Mouse (Mus musculus) thymus, postnatal 4 days (tissue): Measurements from ENCODE around the gene Mitf.

Experiments
- DNase-seq: peaks from one replicate; pipeline ENCODE4 v3.0.0; 2021

The Mitf gene

GRCm38 (mm10) chr6:97826642-97827275 is 19.9 kb downstream of the Mitf start:
- DNase-seq = no peak

GRCm38 (mm10) chr6:97828021-97828420 is 21.2 kb downstream of the Mitf start:
- DNase-seq = no peak

DNA sequence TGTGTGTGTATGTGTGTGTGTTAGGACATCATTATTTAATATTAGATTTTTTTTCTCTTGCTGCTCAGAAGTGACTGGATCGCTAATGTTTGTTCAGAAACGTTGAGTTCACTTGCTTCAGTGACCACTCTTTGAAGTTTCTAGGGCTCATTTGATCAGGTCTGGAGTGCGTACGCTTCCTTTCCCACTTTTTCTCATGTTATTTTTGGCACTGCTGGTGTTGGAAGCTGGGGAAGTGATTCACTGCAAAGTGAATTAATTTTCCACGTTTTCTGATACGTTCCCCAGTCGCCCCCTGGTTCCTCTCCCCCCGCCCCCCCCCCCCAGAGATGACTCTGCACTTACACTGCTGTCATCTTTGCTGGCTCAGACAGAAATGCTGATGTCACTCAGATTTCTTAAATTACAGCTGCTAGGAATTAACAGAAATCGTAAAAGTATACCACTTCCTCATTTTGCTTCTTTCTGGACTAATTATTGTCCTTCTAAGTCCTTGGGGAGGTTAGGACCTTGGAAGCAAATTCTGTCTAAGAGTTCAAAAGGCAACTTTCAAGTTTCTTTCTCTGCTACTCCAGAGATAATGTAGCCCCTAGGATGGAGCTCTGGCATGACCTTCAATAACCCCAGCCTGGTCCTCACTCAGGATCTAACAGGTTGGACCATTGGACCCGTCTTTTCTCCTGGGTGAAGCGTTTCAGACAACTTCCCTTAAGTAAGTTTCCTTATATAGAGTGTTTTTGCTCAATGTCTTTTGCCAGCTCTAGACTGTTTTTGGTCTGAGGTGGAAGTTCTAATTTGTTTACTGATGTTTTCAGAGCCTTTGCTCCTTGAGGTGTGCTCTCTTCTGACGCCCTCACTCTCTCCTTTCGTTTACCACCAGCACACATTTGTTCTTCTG is 22.2 kb downstream of the Mitf start:
- DNase-seq = no peak

GRCm38 (mm10) chr6:97832501-97832900 is 25.6 kb downstream of the Mitf start:
- DNase-seq = no peak

DNA sequence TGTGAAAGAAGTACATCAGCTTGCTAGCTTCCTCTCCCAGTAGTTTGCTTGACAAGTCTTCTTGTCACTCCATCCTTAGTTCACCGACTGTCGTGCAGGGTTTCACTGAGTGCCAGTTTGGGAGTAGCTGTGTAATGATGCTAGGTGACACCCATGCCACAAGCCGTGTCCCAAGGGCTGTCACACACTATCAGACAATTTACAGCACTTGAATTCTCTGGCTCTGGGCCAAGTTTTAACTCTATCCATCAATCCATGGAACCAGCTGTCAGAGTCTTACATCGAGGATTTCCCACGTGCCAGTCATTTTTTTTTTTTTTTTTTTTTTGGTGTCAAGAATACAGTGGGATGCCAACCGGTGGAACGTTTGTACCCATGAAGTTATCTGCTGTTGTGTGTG is 29.3 kb downstream of the Mitf start:
- no peak for DNase-seq

GRCm38 (mm10) chr6:97837711-97838110 is 30.9 kb downstream of the Mitf start:
- no peak for DNase-seq

GRCm38 (mm10) chr6:97839568-97839967 is 32.7 kb downstream of the Mitf start:
- DNase-seq = no peak

DNA sequence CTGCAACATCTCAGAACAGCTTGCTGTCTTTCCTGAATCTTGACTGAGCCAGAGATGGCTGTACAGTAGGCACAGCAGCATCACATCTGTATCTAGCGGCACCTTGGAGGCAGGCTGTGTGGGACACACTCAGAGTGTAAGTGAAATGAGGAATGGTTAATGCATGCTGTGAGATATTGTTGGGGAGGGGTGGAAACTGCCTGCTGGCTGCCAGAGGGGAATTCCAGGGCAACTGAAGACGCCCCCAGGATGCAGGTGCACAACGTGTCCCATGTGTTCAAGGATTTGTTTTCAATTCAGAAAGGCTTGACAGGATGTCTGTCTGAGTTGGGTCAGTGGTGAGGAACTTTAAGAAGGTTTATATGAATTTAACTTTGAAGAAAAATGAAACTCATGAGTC is 37.3 kb downstream of the Mitf start:
- no peak for DNase-seq

GRCm38 (mm10) chr6:97848191-97848857 is 41.5 kb downstream of the Mitf start:
- DNase-seq = no peak

- DNase-seq = no peak
Observed at GRCm38 (mm10) chr6:97854236-97854635, 47.4 kb downstream of the Mitf start.

DNA sequence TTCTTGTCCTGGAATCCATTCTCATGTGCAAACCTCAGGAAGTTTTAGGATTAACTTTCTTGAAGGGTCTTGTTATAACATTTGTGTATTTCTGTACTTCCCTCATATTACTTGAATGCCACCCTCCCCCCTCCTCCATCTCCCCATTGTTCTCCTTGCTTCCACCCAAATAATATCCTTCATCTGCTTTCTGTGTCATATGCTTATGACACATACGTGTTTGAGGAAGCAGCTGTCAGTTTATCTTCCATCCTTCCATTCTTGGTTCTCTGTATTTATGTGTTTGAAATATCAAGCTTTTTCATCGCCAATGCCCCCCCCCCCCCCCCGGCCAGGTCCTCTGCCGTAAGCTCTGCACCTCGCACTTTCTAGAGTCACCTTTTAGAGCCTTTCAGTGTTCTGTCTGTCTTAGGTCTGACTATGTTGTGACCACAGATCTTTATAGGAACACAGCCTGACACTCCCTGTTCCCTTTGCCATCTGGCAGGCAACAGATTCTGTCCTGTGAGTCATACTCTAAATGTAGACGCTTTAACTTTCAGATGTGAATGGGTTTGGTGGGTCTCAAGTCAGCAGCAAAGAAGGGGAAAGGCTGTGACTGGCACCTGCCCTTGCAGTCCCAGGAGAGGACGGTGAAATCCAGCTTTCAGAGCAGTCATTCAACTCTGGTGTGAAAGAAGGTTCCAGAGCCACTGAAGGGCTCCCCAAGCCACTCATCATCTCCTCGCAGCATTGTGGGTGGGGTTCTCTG is 48.7 kb downstream of the Mitf start:
- no peak for DNase-seq

DNA sequence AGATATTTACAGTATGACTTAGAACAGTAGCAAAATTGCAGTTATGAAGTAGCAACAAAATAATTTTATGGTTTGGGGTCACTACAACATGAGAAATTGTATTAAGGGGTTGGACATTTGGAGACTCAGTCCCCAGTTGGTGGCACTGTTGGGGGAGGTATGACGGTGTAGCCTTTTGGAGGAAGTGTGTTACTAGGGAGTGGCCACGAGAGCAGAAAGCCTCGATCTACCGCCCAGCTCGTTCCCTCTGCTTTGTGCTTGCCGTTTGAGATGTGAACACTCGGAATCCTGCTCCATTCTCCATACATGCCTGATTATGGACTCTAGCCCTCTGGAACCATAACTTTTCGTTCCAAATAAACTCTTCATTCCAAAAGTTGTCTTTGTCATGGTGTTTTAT is 49.6 kb downstream of the Mitf start:
- no peak for DNase-seq

DNA sequence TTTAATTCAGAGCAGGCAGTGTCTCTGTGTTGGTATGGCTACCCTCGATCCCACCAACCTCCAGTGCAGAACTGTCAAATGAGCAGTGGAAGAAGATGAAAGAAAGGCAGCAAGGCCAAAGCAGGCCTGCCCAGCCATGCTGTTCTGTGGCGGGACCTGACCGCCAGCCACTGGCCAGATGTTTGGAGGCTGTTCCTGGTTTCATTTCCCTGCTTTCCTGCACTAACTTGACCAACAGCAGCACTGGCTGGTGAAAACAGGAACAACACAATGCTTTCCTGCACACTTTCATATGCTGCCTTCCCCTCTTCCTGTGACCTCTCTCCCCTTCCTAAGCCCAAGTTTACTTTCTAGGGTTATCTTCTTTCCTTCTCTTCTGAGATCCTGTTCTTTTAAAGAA is 50.8 kb downstream of the Mitf start:
- DNase-seq = no peak

GRCm38 (mm10) chr6:97866575-97866974 is 59.7 kb downstream of the Mitf start:
- DNase-seq = no peak

DNA sequence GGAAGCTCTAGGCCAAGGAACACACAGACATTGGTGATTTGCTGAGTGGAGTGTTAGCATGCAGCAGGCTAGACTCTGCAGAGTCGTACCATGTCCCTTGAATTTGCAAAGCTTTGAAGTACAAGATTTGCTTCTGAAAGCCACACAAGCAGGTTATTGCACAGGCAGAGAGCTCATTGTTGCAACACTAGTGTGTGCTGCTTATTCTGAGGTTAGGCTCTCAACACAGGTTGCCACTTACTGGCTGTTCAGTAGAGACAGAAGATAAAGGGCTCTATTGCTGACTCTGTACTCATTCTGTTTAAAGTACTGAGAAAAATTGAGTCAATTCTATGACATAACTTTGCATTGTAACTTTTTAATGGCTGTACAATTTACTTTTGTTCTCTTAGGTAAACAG is 61.2 kb downstream of the Mitf start:
- no peak for DNase-seq

DNA sequence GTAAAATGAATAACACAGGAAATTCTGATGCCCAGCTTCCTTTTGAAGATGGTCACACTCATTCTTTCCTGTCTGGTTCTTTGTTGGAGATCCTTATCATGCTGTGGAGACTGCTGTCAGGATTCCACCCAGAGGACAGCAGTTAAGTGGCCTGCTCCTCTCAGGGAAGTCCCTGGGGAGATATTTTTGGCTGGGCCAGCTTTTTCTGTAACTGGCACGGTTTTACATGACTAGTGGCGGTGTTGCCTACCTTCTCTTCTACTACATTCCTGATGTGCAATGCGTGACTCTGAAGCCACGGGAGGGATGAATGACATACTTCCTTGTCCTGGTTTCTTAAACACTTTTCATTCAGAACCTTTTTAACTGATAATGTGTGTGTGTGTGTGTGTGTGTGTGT is 63.1 kb downstream of the Mitf start:
- no peak for DNase-seq

GRCm38 (mm10) chr6:97871296-97872030 is 64.6 kb downstream of the Mitf start:
- DNase-seq = no peak

DNA sequence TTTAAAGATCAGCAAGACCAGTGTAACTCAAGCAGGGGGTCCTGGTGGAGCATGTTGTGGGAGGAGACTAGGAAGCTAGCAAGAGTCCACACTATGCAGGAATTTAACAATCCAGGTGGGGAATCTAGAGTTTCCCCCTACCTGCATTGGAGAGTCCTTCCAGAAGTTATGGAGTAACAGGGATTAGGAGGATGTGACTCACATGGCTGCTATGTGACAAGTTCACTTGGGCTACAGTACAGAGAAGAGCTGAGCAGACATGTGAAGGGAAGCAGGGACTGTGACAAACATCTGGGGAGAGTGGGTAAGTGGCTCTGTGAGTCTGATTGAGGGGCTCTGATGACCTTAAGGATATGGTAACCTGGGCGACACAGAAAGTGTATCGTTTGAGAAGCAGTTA is 66.2 kb downstream of the Mitf start:
- no peak for DNase-seq

DNA sequence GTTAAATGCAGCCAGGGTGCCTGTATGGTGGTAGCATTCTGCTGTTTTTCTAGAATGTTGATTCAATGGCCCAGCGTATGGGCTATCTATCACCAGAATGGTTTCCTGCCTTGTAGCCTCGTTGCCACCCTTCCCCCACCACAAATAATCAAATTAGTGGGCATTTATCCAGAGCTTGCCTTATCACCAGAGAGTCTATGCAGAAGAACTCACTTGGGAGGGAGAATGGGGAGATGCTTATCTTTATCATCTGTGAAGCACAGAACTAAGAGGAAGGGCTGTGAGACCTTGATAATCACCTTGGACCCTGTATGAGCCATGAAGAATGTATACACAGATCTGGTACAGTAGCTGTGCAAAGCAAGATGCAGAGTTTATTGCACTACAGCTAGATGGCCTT is 70.1 kb downstream of the Mitf start:
- DNase-seq = no peak

DNA sequence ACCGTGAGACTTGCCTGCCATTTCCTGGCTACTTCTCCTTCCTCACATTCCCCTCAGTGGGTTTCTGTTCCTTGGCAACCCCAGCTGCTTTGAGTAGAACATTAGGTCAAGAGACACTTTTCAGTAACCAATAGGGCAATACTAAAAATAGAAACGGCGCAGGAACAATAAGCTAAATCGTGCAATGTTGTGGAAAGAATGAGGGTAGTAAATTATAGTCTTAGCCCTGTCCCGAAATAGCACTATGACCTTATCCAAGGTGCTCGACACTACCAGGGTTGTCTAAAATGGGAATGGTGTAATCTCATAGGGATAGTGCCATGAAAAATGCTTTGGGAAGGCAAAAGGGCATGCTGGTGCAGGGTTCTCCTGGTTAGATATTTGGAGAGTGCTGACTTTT is 70.6 kb downstream of the Mitf start:
- DNase-seq = no peak

DNA sequence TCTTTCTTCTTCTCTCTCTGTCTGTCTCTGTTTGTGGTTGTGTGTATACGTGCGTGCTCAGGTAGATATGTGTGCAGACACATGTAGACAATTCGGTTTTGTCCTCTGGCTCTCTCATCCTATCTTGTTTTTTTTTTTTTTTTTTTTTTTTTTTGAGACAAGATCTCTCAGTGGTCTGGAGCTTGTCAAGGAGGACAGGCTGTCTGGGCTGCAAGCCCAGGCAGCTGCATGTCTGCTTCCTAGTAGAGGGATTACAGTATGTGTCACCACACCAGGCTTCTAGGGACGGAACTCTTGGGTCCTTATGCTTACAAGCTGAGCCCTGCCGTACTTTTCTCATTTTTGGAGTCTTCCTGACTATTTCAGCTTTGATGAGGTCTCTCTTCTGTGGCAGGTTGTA is 73.5 kb downstream of the Mitf start:
- no peak for DNase-seq

GRCm38 (mm10) chr6:97881935-97882334 is 75.1 kb downstream of the Mitf start:
- no peak for DNase-seq

- DNase-seq = no peak
Observed at GRCm38 (mm10) chr6:97882931-97883330, 76.1 kb downstream of the Mitf start.
